Mouse (Mus musculus) lung, postnatal 36 days (tissue): ENCODE measurements at regions not wholly inside any gene's neighbourhood (a gene's known extent, or its start where the extent isn't known, plus 50 kb on each side); places are given as distances from the start of the nearest gene placed in this dataset.

ENCODE experiments used
- DNase-seq: peaks from one replicate; pipeline ENCODE4 v3.0.0; 2022; ENCODE audit warnings: mixed read lengths

GRCm38 (mm10) chr1:23462411-23462810 lies 64.8 kb upstream of the Ogfrl1 start:
- no peak for DNase-seq

DNA sequence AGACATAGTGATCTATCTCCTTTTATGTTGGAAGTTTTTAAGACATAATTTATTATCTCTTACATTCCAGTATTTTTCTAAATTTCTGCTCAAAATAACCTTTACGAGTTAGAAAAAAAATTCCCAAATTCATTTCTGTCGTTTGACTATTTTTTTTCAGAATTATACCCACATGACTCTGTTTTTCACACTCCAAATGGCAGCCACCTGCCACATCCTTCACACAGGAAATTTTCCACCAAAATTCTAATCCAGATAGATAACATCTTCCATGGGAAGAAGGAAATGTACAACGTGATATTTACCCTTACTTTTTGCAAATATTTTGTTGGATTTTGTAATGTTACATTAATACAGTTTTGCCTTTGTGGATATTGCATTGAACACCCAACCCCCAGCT lies 66.5 kb upstream of the Ogfrl1 start:
- DNase-seq = no peak

- DNase-seq = no peak
Observed at GRCm38 (mm10) chr1:23466340-23466739, 68.8 kb upstream of the Ogfrl1 start.

DNA sequence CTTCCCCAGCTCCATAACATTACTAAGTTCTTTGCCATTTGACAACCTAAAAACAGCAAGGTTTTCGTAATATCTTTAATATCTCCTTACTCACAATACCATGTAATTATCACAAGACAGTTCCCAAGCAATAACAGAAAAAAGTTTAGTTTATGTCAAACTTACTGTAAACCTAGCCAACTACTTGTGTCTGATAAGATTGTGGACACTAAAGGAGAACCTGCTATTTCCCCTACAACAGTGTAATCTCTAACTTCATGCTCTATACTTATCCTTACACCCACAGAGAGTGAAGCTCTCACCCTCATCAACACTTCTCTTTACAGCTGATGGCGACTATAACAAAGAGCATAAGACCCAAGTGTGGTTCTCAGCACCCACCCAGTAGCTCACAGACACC lies 69.8 kb upstream of the Ogfrl1 start:
- no peak for DNase-seq

GRCm38 (mm10) chr1:23480776-23481320 lies 83.3 kb upstream of the Ogfrl1 start:
- peak; percentile 49 for DNase-seq

- no peak for DNase-seq
Observed at GRCm38 (mm10) chr1:23484566-23484965, 87.0 kb upstream of the Ogfrl1 start.

GRCm38 (mm10) chr1:23485150-23485775 lies 87.7 kb upstream of the Ogfrl1 start:
- DNase-seq = no peak

DNA sequence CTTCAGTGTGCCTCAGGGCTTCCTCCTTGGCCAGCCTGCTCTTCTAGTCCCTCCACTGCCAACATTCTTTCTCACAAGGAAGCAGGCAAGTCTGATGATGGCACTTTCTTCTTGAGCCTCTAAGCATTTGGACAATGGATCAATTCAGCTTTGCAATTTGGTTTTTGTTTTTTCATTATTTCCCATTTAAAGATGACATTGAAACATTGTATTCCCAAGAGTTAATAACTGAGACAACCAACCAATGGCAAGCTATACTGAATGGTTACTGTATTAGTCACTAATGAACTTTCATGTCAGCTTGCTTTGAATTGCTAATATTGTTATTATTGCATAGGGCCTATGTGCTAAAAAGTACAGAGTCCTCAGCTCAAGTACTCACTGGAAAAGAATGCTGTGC lies 89.5 kb upstream of the Ogfrl1 start:
- DNase-seq = no peak

GRCm38 (mm10) chr1:23490640-23491039 lies 93.1 kb upstream of the Ogfrl1 start:
- no peak for DNase-seq

DNA sequence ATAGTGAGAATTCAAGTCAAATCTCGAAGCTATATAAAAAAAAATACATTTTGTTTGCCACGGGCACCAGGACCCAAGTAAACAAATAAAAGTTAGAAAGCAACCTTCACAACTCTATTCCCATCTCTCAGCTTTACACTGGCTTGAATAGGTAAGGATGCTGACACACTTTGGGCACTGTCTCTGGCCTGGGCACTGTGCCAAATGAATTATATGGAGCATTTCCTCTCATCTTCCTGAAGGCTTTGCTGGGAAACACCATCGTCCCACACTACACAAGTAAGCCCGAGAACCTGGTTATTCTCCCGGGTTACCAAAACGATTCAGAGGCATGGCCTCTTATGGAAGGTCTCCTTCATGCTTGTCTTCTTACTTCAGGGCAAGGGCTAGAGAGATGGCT lies 93.5 kb upstream of the Ogfrl1 start:
- DNase-seq = no peak

- DNase-seq = no peak
Observed at GRCm38 (mm10) chr1:23492981-23493380, 95.4 kb upstream of the Ogfrl1 start.

GRCm38 (mm10) chr1:23495412-23495811 lies 97.8 kb upstream of the Ogfrl1 start:
- peak; percentile 45 for DNase-seq

DNA sequence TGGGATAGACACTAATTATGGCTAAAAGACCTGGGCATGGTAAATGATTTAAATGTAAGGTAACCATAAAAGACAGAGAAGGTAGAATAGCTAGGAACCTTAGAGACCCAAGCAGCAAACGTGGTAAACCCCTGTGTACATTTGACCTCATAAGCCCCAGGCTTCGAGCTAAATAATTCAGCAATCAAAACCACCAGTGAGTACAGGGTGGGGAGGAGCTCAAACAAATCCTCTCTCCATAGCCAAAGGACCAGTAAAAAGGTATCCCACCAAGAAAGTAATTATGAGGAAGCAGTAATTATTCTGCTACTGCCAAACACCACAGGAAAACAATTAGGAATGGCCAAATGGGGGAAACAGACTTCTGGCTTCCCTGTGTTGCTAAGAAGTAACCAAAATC lies 122.5 kb upstream of the Ogfrl1 start:
- no peak for DNase-seq

- DNase-seq = no peak
Observed at GRCm38 (mm10) chr1:23532659-23533058, 135.1 kb upstream of the Ogfrl1 start.

DNA sequence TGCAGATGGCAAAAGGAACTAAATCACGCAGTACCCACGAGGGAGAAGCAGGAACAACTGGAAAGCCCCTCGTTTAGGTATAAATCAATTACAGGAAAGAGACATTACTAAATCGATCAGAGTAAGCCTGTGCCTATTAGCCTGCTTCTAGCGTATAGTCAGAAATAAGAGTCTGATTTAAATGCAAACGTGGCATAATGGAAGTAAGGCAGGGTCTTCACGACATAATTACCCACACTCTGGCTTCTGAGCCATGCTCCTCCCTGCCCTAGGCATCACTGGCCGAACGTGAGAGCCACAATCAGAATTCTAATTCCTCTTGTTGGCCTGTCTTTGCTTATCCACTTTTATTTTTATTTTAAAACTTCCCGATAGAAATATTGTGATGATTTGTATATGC lies 139.0 kb upstream of the Ogfrl1 start:
- no peak for DNase-seq

DNA sequence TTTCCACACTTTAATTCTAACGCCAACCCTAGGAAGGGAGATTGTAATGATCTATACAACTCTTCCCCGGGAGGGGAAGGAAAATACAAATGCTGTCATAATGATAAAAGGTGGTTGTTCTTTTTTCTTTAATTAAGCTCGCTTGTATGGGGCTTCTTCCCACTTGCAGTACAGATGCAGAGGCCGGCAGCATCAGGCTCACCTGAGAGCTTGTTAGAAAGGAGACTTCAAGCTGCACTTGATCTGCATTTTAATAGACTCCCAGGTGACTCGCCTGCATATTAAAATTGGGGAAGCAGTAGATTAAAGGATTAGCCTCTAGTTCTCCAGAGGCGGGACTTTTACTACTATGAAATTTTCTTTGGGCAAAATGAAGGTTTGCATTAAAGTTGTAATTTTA lies 140.8 kb upstream of the Ogfrl1 start:
- no peak for DNase-seq

DNA sequence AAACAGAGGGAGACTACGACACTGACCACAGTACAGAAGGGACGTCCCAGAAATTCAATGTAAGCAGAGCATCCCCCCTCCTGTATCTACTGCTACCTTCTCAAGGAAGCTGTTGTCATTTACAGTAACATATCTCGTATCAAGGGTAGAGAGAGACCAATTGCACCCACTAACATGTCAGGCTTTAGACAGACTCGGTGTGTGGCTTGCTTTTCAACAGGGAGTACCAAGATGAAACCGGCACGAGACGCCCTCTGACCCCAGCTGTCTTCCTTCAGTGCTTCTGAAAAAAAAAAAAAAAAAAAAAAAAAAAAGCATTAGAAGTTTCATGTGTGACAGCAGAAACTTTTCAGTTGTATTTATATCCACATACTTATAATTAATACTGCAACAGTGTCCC lies 143.0 kb upstream of the Ogfrl1 start:
- no peak for DNase-seq

- no peak for DNase-seq
Observed at GRCm38 (mm10) chr1:23555794-23556193, 158.2 kb upstream of the Ogfrl1 start.

DNA sequence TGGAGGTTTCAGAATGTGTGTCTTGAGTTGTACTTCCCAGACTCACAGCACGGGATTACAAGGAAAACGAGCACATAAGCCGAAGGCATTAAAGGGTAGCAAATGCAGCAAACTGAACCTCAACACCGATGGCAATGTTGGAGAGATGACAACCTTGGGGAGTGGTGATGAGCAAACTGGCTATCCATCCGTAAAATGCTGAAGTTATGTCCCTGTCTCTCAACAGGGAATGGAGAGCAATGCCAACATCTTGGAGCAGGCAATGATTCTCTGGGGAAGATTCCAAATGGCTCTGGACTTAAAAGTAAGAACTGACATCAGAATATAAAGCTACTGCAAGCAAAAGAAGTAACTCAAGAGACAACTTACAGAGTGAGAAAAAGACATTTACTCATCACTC lies 170.5 kb upstream of the Ogfrl1 start:
- DNase-seq = no peak

DNA sequence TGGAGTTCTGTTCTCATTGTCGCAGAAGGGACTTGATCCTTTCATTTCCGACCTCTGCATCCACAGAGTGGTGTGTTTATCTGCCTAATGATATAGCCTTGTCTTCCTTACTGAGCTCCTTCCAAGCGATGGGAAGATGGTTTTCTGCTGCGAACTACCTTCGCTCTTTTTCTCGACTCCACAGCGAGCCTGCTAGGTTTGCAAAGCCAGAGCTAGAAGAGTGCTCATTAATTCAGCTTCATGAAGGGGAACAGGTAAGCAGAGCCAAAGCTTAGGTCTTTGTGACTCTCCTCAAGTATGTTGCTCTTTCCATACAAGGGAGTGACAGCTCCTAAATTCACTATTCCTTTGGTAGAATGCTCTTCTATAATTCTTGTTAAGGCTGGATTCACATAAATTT lies 176.9 kb upstream of the Ogfrl1 start:
- no peak for DNase-seq

DNA sequence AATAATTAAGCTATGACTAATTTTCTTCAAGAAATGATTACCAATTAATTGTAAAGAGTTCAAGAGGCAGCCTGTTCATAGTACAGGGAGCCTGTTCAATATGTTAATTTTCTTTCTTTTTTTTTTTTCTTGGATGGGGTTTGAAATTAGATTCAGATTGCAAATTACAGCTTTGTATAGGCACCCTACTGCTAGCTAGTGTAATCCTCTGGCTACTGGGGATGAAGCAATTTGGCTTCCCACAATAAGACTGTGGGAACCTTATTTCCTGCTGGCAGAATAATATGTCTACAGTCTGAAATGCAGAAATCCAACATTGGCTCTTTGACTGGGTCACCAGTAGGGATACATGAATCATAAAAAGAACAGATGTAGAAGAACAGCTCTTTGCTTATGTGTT lies 177.4 kb upstream of the Ogfrl1 start:
- DNase-seq = no peak

DNA sequence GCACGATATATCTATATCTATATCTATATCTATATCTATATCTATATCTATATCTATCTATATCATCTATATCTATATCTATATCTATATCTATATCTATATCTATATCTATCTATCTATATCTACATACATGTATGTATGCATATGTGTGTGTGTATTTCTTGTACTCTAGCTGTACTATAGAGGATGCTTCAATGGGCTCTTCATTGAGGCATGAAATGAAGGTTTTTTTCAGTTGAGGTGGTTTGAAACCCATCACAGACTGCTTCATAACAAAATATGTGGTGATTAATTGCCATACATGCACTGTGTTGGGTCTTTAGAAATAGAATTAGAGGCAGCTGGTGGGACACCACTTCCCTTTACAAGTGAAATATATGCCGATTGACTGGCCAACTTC lies 177.9 kb upstream of the Ogfrl1 start:
- DNase-seq = no peak

- no peak for DNase-seq
Observed at GRCm38 (mm10) chr1:23576150-23576549, 178.6 kb upstream of the Ogfrl1 start.

DNA sequence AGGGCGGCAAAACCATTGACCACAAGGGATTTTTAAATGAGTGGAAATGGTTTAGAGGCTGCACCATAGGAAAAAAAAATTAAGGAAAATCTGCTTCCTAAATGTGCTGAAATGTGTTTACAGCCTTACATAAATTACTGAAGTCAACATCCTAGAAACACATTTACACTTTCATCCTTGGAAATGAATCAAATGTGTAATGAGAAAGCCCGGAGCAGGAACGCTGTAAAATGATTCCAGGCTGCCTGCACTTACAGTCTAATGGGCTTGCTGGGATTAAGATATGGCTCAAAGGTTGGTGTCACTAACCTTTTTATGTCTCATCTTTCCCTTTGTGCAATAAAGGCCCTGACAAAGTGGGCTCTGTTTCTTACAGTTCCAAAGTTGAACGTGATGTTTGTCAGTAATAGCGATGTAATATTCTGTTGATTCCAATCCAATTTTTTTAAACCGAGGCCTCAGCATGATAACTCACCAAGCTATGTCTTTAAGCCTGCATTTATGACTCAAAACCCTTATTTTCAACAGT lies 172.1 kb upstream of the B3gat2 start:
- DNase-seq = no peak

GRCm38 (mm10) chr1:23602710-23603291 lies 158.8 kb upstream of the B3gat2 start:
- DNase-seq = no peak
